Mouse (Mus musculus) MEL (cell line): ENCODE results near the gene Pak2.

Source experiments
- CHD2 ChIP-seq: IDR thresholded peaks from 2 replicates; pipeline ENCODE4 v1.6.1; 2011; ENCODE audit warnings: low read length, improper control_type of control experiment
- CTCF ChIP-seq, 3 experiments: IDR thresholded peaks in 2 of 3; conservative IDR thresholded peaks in 1 of 3; 2 replicates each; pipeline ENCODE4 v1.5.1; 2011 to 2012; ENCODE audit warnings: low read length in 3 of 3, low read depth in 2 of 3, mild to moderate bottlenecking in 2 of 3, improper control_type of control experiment in 1 of 3, inconsistent platforms in 1 of 3, mixed read lengths in 1 of 3, moderate library complexity in 1 of 3; ENCODE audit not compliant: control insufficient read depth in 1 of 3, insufficient read depth in 1 of 3, poor library complexity in 1 of 3, severe bottlenecking in 1 of 3
- ELF1 ChIP-seq: IDR thresholded peaks from 2 replicates; pipeline ENCODE4 v1.6.1; 2014; ENCODE audit warnings: low read depth, mild to moderate bottlenecking, inconsistent platforms, low read length, improper control_type of control experiment, moderate library complexity
- EP300 ChIP-seq, 2 experiments: IDR thresholded peaks; 2 replicates each; pipeline ENCODE4 v1.6.1; 2011; ENCODE audit warnings: improper control_type of control experiment in 2 of 2, low read length in 2 of 2, low read depth in 1 of 2, mild to moderate bottlenecking in 1 of 2
- MAX ChIP-seq: IDR thresholded peaks from 2 replicates; pipeline ENCODE4 v1.6.1; 2011; ENCODE audit warnings: low read length, improper control_type of control experiment
- POLR2A ChIP-seq, 2 experiments: IDR thresholded peaks; 2 replicates each; pipeline ENCODE4 v1.6.1; 2011 to 2012; ENCODE audit warnings: low read length in 2 of 2, mild to moderate bottlenecking in 2 of 2, control low read depth in 1 of 2, improper control_type of control experiment in 1 of 2, low read depth in 1 of 2, moderate library complexity in 1 of 2; ENCODE audit not compliant: control insufficient read depth in 1 of 2, insufficient read depth in 1 of 2, poor library complexity in 1 of 2
- POLR2AphosphoS5 ChIP-seq: IDR thresholded peaks from 2 replicates; pipeline ENCODE4 v1.6.1; 2012; ENCODE audit warnings: low read depth, borderline replicate concordance, mild to moderate bottlenecking, inconsistent platforms, low read length, moderate library complexity, mixed read lengths
- SIN3A ChIP-seq: IDR thresholded peaks from 2 replicates; pipeline ENCODE4 v1.6.1; 2012; ENCODE audit warnings: low read length, improper control_type of control experiment, inconsistent platforms
- SMC3 ChIP-seq: IDR thresholded peaks from 2 replicates; pipeline ENCODE4 v1.6.1; 2011; ENCODE audit warnings: low read depth, low read length, improper control_type of control experiment
- USF1 ChIP-seq: IDR thresholded peaks from 2 replicates; pipeline ENCODE4 v1.6.1; 2014; ENCODE audit warnings: low read depth, mild to moderate bottlenecking, inconsistent platforms, low read length, improper control_type of control experiment, moderate library complexity
- ZNF384 ChIP-seq: IDR thresholded peaks from 2 replicates; pipeline ENCODE4 v1.6.1; 2012; ENCODE audit warnings: low read depth, mild to moderate bottlenecking, inconsistent platforms, low read length, improper control_type of control experiment

GRCm38 (mm10) chr16:32124444-32125335, 45.5 kb upstream of the Pak2 start:
- TF ChIP-seq EP300 (IDR thresholded peaks at IDR 0.05; ENCODE audit: low read depth in 1 of 2, low read length in 2 of 2) = no peak
- no peak for TF ChIP-seq CTCF (IDR thresholded peaks at IDR 0.05 in 2 of 3, conservative IDR thresholded peaks at IDR 0.05 in 1 of 3; ENCODE audit: control insufficient read depth in 1 of 3, insufficient read depth in 1 of 3, low read depth in 2 of 3, low read length in 3 of 3, poor library complexity in 1 of 3, severe bottlenecking in 1 of 3)
- no peak for TF ChIP-seq SIN3A
- TF ChIP-seq SMC3 = no peak
- no peak for TF ChIP-seq POLR2A (IDR thresholded peaks at IDR 0.05; ENCODE audit: control insufficient read depth in 1 of 2, insufficient read depth in 1 of 2, low read depth in 1 of 2, low read length in 2 of 2, poor library complexity in 1 of 2)
- TF ChIP-seq USF1 = no peak
- no peak for TF ChIP-seq ZNF384
- TF ChIP-seq CHD2 = no peak
- no peak for TF ChIP-seq POLR2AphosphoS5
- TF ChIP-seq ELF1 = no peak
- TF ChIP-seq MAX = no peak
